Mouse (Mus musculus): ENCODE data around the gene Hp1bp3. TPM values are rescaled to one million over a fixed set of nuclear protein-coding genes. Genes with fewer than 3 reads are reported as not detected.

Hp1bp3 gene
- polyA plus RNA-seq, 1 experiment from 2014 or later, result 182 TPM

Other genes starting within 250 kb of the Hp1bp3 start
- 39.5 and 41.9 TPM in 2 replicates for gene Eif4g3, start 223.3 kb upstream of the Hp1bp3 start, polyA plus RNA-seq (2014; fragmentation: Nextera tagmentation; extraction: Ambion mirVana)
- 0.94 TPM in 2 replicates for gene Sh2d5, start 34.1 kb downstream of the Hp1bp3 start, polyA plus RNA-seq (2014; fragmentation: Nextera tagmentation; extraction: Ambion mirVana)
- 0.44 and 0.48 TPM in 2 replicates for gene Kif17, start 34.1 kb downstream of the Hp1bp3 start, polyA plus RNA-seq (2014; fragmentation: Nextera tagmentation; extraction: Ambion mirVana)
- gene Ddost, start 88.4 kb downstream of the Hp1bp3 start, polyA plus RNA-seq (2014; fragmentation: Nextera tagmentation; extraction: Ambion mirVana), result 209 and 219 TPM in 2 replicates
- gene Pink1, start 110.0 kb downstream of the Hp1bp3 start, polyA plus RNA-seq (2014; fragmentation: Nextera tagmentation; extraction: Ambion mirVana), result 21.6 and 22.4 TPM in 2 replicates
- 1.7 and 2.0 TPM in 2 replicates for gene Cda, start 151.7 kb downstream of the Hp1bp3 start, polyA plus RNA-seq (2014; fragmentation: Nextera tagmentation; extraction: Ambion mirVana)
- gene Fam43b, start 180.2 kb downstream of the Hp1bp3 start, polyA plus RNA-seq (2014; fragmentation: Nextera tagmentation; extraction: Ambion mirVana), result 0.14 TPM in 1 of 2 replicates, not detected in the other
- gene Mul1, start 218.4 kb downstream of the Hp1bp3 start, polyA plus RNA-seq (2014; fragmentation: Nextera tagmentation; extraction: Ambion mirVana), result 17.9 and 18.5 TPM in 2 replicates
- gene Camk2n1, start 238.0 kb downstream of the Hp1bp3 start, polyA plus RNA-seq (2014; fragmentation: Nextera tagmentation; extraction: Ambion mirVana), result 6.0 and 6.1 TPM in 2 replicates

All from midbrain, embryonic 11.5 days (tissue).